Mouse (Mus musculus): ENCODE results near the gene Camsap1. TPM values are rescaled to one million over a fixed set of nuclear protein-coding genes. Genes with fewer than 3 reads are reported as not detected.

Camsap1 gene
- 18.0 and 19.5 TPM in 2 replicates for polyA plus RNA-seq (2015; fragmentation: Nextera tagmentation; extraction: Ambion mirVana)

- Histone ChIP-seq H3K27me3 (no peaks in the 10 kb centered on the region), H3K4me3 (peak within 1 kb of the TSS; percentile 93), H3K9ac (peak within 1 kb of the TSS; percentile 98), H3K9me3 (no peaks in the 10 kb centered on the region), H3K4me1 (peaks cover 34% of the 10 kb centered on the region), H3K27ac (peak within 1 kb of the TSS; percentile 85), H3K36me3 (peaks cover 10% of the 10 kb centered on the region; the same call in 1 of the 2 replicates), H3K4me2 (replicated peaks) (peak within 1 kb of the TSS; percentile 89)
- ATAC-seq (ENCODE audit: low FRiP score, low read depth), result peak; percentile 100
- under 1% methylated on average over 49 of the region's 64 CpGs for WGBS
Observed at GRCm38 (mm10) chr2:25983159-25983907, at the start of gene Camsap1. Gene Camsap1, minus strand, starts transcription at chr2:25983282.

DNA sequence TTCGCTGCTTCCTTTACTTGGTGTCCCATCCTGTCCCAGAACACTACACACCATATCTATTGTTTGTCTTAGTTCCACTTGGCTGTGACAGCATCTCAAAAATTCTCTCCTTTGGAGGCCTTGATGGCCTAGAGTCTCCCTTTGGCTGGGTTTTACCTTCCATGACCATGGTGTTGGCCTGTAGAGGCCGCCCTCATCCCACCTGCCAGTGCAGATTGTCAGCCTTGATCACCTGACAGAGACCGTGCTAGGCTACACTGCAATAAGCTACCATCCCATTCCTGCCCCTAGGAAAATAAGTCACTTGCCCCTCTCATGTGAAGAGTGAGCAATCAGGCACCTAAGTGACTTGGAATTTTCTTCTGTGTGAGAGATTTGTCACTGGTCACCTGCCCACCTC lies 47.2 kb upstream of the Camsap1 start:
- ATAC-seq (ENCODE audit: low FRiP score, low read depth), result no peak

GRCm38 (mm10) chr2:26024138-26025075 lies 41.3 kb upstream of the Camsap1 start:
- ATAC-seq (ENCODE audit: low FRiP score, low read depth), result no peak
- WGBS, result 34% methylated on average over 4 of the region's 4 CpGs

More for the DNA sequence above, 47.2 kb upstream of the Camsap1 start:
- Histone ChIP-seq H3K4me1 (peaks cover 18% of the 10 kb centered on the region), H3K9ac (no peak overlapping the region), H3K4me3 (no peak overlapping the region), H3K9me3 (no peaks in the 10 kb centered on the region), H3K36me3 (no peaks in the 10 kb centered on the region), H3K27ac (no peak overlapping the region), H3K27me3 (peaks cover 5% of the 10 kb centered on the region; the same call in 1 of the 2 replicates), H3K4me2 (replicated peaks) (no peak overlapping the region)
- 40% methylated on average over 3 of the region's 3 CpGs for WGBS

DNA sequence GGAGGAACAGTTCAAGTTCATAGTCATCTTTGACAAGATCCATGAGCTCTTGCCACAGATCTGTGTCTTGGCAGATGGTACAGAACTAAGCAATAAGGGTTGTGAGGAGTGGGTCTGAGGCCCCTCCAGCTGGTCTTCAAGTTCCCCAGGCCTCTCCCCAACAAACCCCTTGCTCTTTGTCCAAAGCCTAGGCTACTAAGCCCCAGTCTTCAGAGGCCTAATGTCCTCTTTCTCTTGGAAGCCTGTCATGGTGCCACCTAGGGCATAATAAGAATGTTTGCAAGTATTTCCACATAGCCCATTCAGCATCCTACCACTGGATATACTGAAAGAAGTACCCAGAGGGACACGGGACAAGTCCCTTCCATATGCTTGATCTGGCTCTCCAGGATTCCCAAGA lies 39.5 kb upstream of the Camsap1 start:
- H3K4me1 ChIP-seq, result peaks cover 19% of the 10 kb centered on the region
- H3K9ac ChIP-seq, result no peak overlapping the region
- ATAC-seq (ENCODE audit: low FRiP score, low read depth), result no peak
- H3K36me3 ChIP-seq, result no peaks in the 10 kb centered on the region
- no peak overlapping the region for H3K4me2 ChIP-seq (replicated peaks)
- H3K4me3 ChIP-seq, result no peak overlapping the region
- no peak overlapping the region for H3K27ac ChIP-seq
- WGBS, result 64% methylated on average over 1 of the region's 1 CpGs
- H3K9me3 ChIP-seq, result no peaks in the 10 kb centered on the region
- H3K27me3 ChIP-seq, result no peaks in the 10 kb centered on the region

More at GRCm38 (mm10) chr2:26024138-26025075, 41.3 kb upstream of the Camsap1 start:
- H3K36me3 ChIP-seq, result no peaks in the 10 kb centered on the region
- no peak overlapping the region for H3K27ac ChIP-seq
- peaks cover 15% of the 10 kb centered on the region for H3K4me1 ChIP-seq
- no peaks in the 10 kb centered on the region for H3K9me3 ChIP-seq
- no peak overlapping the region for H3K4me3 ChIP-seq
- H3K4me2 ChIP-seq (replicated peaks), result no peak overlapping the region
- H3K27me3 ChIP-seq, result peaks cover 3% of the 10 kb centered on the region; the same call in 1 of the 2 replicates
- H3K9ac ChIP-seq, result no peak overlapping the region

DNA sequence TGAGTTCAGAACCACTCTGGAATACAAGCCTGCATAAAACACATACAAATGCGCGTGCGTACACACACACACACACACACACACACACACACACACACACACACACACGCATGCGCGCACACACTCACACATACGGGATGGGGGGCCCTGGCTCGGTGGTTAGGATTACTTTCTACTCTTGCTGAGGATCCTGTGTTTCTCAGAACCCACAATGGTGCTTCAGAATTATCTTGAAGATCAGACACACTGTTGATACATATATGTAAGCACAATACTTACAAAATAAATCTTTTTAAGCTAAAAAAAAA lies 39.1 kb upstream of the Camsap1 start:
- Histone ChIP-seq H3K9ac (no peak overlapping the region), H3K9me3 (no peaks in the 10 kb centered on the region), H3K4me3 (peak overlapping the region; percentile 85; the same call in 1 of the 2 replicates), H3K4me2 (replicated peaks) (peak overlapping the region; percentile 52), H3K36me3 (no peaks in the 10 kb centered on the region), H3K27ac (no peak overlapping the region), H3K4me1 (peaks cover 22% of the 10 kb centered on the region), H3K27me3 (no peaks in the 10 kb centered on the region)
- ATAC-seq (ENCODE audit: low FRiP score, low read depth), result no peak; the same call in 1 of the 2 replicates
- WGBS, result 85% methylated on average over 8 of the region's 8 CpGs

- Histone ChIP-seq H3K27me3 (no peaks in the 10 kb centered on the region), H3K36me3 (no peaks in the 10 kb centered on the region), H3K9me3 (no peaks in the 10 kb centered on the region), H3K4me2 (replicated peaks) (peak within 1 kb of the TSS; percentile 95), H3K9ac (peak within 1 kb of the TSS; percentile 91), H3K4me1 (peaks cover 25% of the 10 kb centered on the region), H3K27ac (peak within 1 kb of the TSS; percentile 76), H3K4me3 (peak within 1 kb of the TSS; percentile 85)
- peak; percentile 90 for ATAC-seq (ENCODE audit: low FRiP score, low read depth)
- WGBS, result 6% methylated on average over 50 of the region's 50 CpGs
Observed at GRCm38 (mm10) chr2:26021561-26022257, 38.6 kb upstream of the Camsap1 start, which contains the start of gene Ubac1. Gene Ubac1, minus strand, starts transcription at chr2:26021747.

- H3K4me1 ChIP-seq, result peaks cover 25% of the 10 kb centered on the region
Observed at GRCm38 (mm10) chr2:26020714-26021560, 37.9 kb upstream of the Camsap1 start.

DNA sequence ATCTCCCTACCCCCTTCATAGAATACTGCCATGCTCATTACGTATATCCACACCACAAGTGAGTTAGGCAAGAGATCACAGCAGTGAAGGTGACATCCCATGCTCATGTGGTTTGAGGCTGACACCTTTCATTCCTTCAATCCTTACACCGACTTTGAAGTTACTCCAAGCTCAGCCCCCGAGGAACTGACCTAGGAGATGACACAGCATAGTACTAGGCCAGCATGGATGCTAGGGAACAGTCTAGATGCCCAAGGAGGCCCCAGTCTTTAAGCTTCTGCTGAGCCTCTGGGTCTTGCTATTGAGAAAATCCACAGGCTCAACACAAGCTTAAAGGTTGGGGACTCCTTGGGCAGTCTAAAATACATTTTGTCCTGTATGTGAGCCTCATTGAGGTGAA lies 36.8 kb upstream of the Camsap1 start:
- no peak for ATAC-seq (ENCODE audit: low FRiP score, low read depth)
- Histone ChIP-seq H3K4me3 (no peak overlapping the region), H3K9ac (peak overlapping the region; percentile 91; the same call in 1 of the 2 replicates), H3K9me3 (no peaks in the 10 kb centered on the region), H3K36me3 (peaks cover 14% of the 10 kb centered on the region), H3K27ac (no peak overlapping the region), H3K4me1 (peaks cover 25% of the 10 kb centered on the region), H3K4me2 (replicated peaks) (peak overlapping the region; percentile 95), H3K27me3 (no peaks in the 10 kb centered on the region)
- WGBS, result 69% methylated on average over 3 of the region's 3 CpGs

More at GRCm38 (mm10) chr2:26020714-26021560, 37.9 kb upstream of the Camsap1 start:
- WGBS, result 3% methylated on average over 38 of the region's 38 CpGs
- Histone ChIP-seq H3K4me2 (replicated peaks) (peak overlapping the region; percentile 95), H3K27ac (peak overlapping the region; percentile 76), H3K4me3 (peak overlapping the region; percentile 85), H3K27me3 (no peaks in the 10 kb centered on the region), H3K9ac (peak overlapping the region; percentile 91), H3K36me3 (0 out of 2 replicates have a peak, but pooled peaks cover 5% of the 10 kb centered on the region), H3K9me3 (no peaks in the 10 kb centered on the region)
- ATAC-seq (ENCODE audit: low FRiP score, low read depth), result peak; percentile 12; the same call in 1 of the 2 replicates

GRCm38 (mm10) chr2:26017326-26017725 lies 34.2 kb upstream of the Camsap1 start:
- H3K27ac ChIP-seq, result no peak overlapping the region
- no peaks in the 10 kb centered on the region for H3K27me3 ChIP-seq
- 76% methylated on average over 4 of the region's 4 CpGs for WGBS
- H3K36me3 ChIP-seq, result peaks cover 38% of the 10 kb centered on the region
- H3K4me2 ChIP-seq (replicated peaks), result no peak overlapping the region
- ATAC-seq (ENCODE audit: low FRiP score, low read depth), result no peak
- no peak overlapping the region for H3K4me3 ChIP-seq
- 0 out of 2 replicates have a peak overlapping the region, but pooled peaks have one; percentile 5 for H3K9ac ChIP-seq
- H3K9me3 ChIP-seq, result no peaks in the 10 kb centered on the region
- H3K4me1 ChIP-seq, result peaks cover 25% of the 10 kb centered on the region

DNA sequence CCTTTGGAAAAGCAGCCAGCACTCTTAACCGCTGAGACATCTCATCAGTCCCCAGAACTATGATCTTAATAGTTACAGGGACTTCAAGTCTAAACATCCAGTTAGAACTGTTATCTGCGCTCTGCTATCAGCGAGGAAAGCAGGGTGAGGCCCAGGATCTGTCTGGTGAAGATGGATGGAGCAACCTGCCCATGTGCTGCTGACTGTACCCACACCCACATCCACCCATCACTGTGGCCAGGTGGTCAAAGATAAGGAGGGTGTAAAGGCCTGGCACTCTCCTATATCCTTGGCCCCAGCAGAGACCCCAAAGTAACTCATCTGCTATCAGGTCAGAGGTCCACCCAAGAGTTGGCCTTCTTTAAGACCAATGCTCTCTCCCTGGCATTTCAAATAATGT lies 30.6 kb upstream of the Camsap1 start:
- Histone ChIP-seq H3K4me3 (no peak overlapping the region), H3K27ac (no peak overlapping the region), H3K27me3 (no peaks in the 10 kb centered on the region), H3K9me3 (no peaks in the 10 kb centered on the region), H3K9ac (no peak overlapping the region), H3K36me3 (peaks cover 74% of the 10 kb centered on the region), H3K4me2 (replicated peaks) (no peak overlapping the region), H3K4me1 (peaks cover 10% of the 10 kb centered on the region; the same call in 1 of the 2 replicates)
- ATAC-seq (ENCODE audit: low FRiP score, low read depth), result no peak
- WGBS, result 87% methylated on average over 3 of the region's 3 CpGs

DNA sequence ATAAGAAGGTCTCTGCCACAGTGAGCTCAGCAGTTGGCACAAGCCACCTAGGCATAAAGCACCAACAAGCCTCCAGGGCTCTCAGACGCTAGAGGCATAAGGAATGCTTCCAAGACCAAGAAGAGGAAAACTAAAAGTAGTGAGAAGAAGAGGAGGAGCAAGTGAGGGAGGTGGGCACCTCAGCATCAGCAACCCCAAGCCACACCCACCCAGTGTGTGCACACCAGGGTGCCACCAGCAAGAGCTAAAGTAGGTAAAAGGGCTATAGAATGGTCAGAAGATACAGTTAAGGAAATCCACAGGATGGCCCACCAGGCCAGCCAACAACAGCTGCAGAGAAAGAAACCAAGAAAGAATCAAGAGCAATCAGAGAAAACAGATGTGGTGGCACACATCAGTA lies 28.3 kb upstream of the Camsap1 start:
- Histone ChIP-seq H3K9me3 (no peaks in the 10 kb centered on the region), H3K4me1 (no peaks in the 10 kb centered on the region), H3K36me3 (peaks cover 95% of the 10 kb centered on the region), H3K27ac (no peak overlapping the region), H3K9ac (no peak overlapping the region), H3K4me2 (replicated peaks) (no peak overlapping the region), H3K27me3 (no peaks in the 10 kb centered on the region), H3K4me3 (no peak overlapping the region)
- no peak for ATAC-seq (ENCODE audit: low FRiP score, low read depth)
- WGBS, result 87% methylated on average over 1 of the region's 1 CpGs
